Mouse (Mus musculus) liver, embryonic 14.5 days (tissue): ENCODE measurements around the gene Mrpl21. TPM values are rescaled to one million over a fixed set of nuclear protein-coding genes. Genes with fewer than 3 reads are reported as not detected.

ENCODE experiments used
- ATAC-seq: fragments of 200-750 bp; cut with Nextera tagmentation; 2 replicates; pipeline ENCODE4 v1.8.0; 2017; ENCODE audit warnings: moderate number of reproducible peaks, mild to moderate bottlenecking, moderate library complexity; ENCODE audit not compliant: insufficient read depth
- DNase-seq, 3 experiments: peaks; one replicate each; pipeline ENCODE4 v3.0.0-alpha.2; 2012 to 2013; ENCODE audit warnings: low read depth in 3 of 3, low spot score in 3 of 3
- H3K27ac ChIP-seq: fragments of 300-500 bp; sonication (generic); 2 replicates; pipeline ENCODE4 v1.5.1; 2014; ENCODE audit warnings: moderate library complexity, mild to moderate bottlenecking, control low read depth, inconsistent platforms
- H3K27me3 ChIP-seq: fragments of 300-500 bp; sonication (generic); 2 replicates; pipeline ENCODE4 v1.6.1; 2014; ENCODE audit warnings: mild to moderate bottlenecking, low read length, moderate library complexity; ENCODE audit not compliant: control insufficient read depth, insufficient read depth
- H3K36me3 ChIP-seq: fragments of 300-500 bp; sonication (generic); replicated peaks from 2 replicates; pipeline ENCODE4 v1.6.1; 2014; ENCODE audit warnings: low read depth; ENCODE audit not compliant: control insufficient read depth, insufficient read depth
- H3K4me1 ChIP-seq, 2 experiments: fragments of 200-500 bp in 1 of 2; fragments of 300-500 bp in 1 of 2; sonication (generic) in 1 of 2; replicated peaks; 2 replicates each; pipeline ENCODE4 v1.6.1; 2012 to 2014; ENCODE audit warnings: antibody characterized with exemption in 1 of 2, inconsistent platforms in 1 of 2, low read length in 1 of 2; ENCODE audit not compliant: control insufficient read depth in 2 of 2, insufficient read depth in 2 of 2
- H3K4me2 ChIP-seq: fragments of 300-500 bp; sonication (generic); 2 replicates; pipeline ENCODE4 v1.6.1; 2014; ENCODE audit warnings: low read depth, mild to moderate bottlenecking, control low read depth, moderate library complexity
- H3K4me3 ChIP-seq, 2 experiments: fragments of 200-500 bp in 1 of 2; fragments of 300-500 bp in 1 of 2; sonication (generic) in 1 of 2; 2 replicates each; pipeline ENCODE4 v1.5.1; 2012 to 2014; ENCODE audit warnings: low read depth in 2 of 2, low read length in 2 of 2, mild to moderate bottlenecking in 2 of 2, control low read depth in 1 of 2, inconsistent platforms in 1 of 2, moderate library complexity in 1 of 2; ENCODE audit not compliant: insufficient read depth in 1 of 2
- H3K9ac ChIP-seq: fragments of 300-500 bp; sonication (generic); replicated peaks from 2 replicates; pipeline ENCODE4 v1.6.1; 2014; ENCODE audit warnings: mild to moderate bottlenecking, control low read depth, moderate library complexity
- H3K9me3 ChIP-seq: fragments of 300-500 bp; sonication (generic); 2 replicates; pipeline ENCODE4 v1.6.1; 2016; ENCODE audit warnings: low read length, mixed read lengths; ENCODE audit not compliant: control insufficient read depth
- CTCF ChIP-seq: IDR thresholded peaks from 2 replicates; pipeline ENCODE4 v1.5.1; 2016; ENCODE audit warnings: antibody characterized with exemption, low read depth, control low read depth
- EP300 ChIP-seq: IDR thresholded peaks from 2 replicates; pipeline ENCODE4 v1.6.1; 2016; ENCODE audit warnings: antibody characterized with exemption, low read depth
- WGBS: fragments of 180-500 bp; shearing (Covaris S2); extraction: QIAGEN DNeasy Blood & Tissue Kit; methylation state at CpG from one replicate; pipeline ENCODE4 v1.1.7; 2014; ENCODE audit not compliant: insufficient replicate concordance; 5-methylcytosine and 5-hydroxymethylcytosine counted together
- microRNA-seq: library from miRNA; unstranded; fragments of <30 nt; microRNA quantifications from one replicate; pipeline ENCODE4, GENCODE M21; 2016
- polyA plus RNA-seq, 2 experiments: library from polyadenylated mRNA; depleted of rRNA in 1 of 2; stranded (reverse) in 1 of 2; unstranded in 1 of 2; fragments of >200 nt; fragmentation: Nextera tagmentation in 1 of 2; extraction: Ambion mirVana in 1 of 2; gene quantifications; 2 replicates each; pipeline versions ENCODE4 v1.2.1 to v1.2.3; 2012 to 2014

The Mrpl21 gene
- polyA plus RNA-seq, 2 experiments = 36.2 to 67.9 TPM

DNA sequence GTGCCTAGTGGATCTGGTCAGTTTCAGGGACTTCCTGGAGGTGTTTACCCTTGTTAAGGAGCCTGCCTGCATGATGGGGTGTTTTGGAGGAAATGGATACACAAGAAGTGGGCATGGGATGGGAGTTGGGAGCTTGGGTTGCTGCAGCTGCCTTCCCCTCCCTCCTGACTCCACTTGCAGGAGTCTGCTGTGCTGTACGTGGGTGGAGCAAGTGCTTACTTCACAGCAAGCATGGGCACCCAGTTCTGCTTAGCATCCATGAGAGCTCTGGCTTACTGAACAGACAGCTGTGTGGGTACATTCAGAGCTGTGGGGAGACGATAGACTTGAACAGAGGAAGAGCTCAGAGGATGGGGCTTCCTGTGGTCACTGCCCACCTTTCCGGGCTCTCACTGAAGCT is 58.3 kb downstream of the Mrpl21 start:
- Histone ChIP-seq H3K4me1 (no peaks in the 10 kb centered on the region), H3K9me3 (no peaks in the 10 kb centered on the region), H3K9ac (no peak overlapping the region), H3K27me3 (no peaks in the 10 kb centered on the region), H3K36me3 (no peaks in the 10 kb centered on the region), H3K27ac (no peak overlapping the region), H3K4me3 (no peak overlapping the region), H3K4me2 (no peak overlapping the region)
- 39% methylated on average over 3 of the region's 3 CpGs for WGBS
- ATAC-seq (no peak), DNase-seq (no peak)
- TF ChIP-seq CTCF (no peak), EP300 (no peak)

Small RNA genes within 50 kb of the gene (microRNA-seq; reads per million reads assigned to microRNA genes)
- not detected for gene Mir6984

Other genes with a start within 250 kb of the Mrpl21 start
- gene Ighmbp2, start 116 bp downstream of the Mrpl21 start, polyA plus RNA-seq (2012; rRNA removed) = 1.4 and 1.6 TPM in 2 replicates
- gene Ighmbp2, start 116 bp downstream of the Mrpl21 start, polyA plus RNA-seq (2014; fragmentation: Nextera tagmentation; extraction: Ambion mirVana) = 2.0 and 2.3 TPM in 2 replicates
- 3.5 and 4.6 TPM in 2 replicates for gene Cpt1a, start 39.4 kb downstream of the Mrpl21 start, polyA plus RNA-seq (2012; rRNA removed)
- gene Cpt1a, start 39.4 kb downstream of the Mrpl21 start, polyA plus RNA-seq (2014; fragmentation: Nextera tagmentation; extraction: Ambion mirVana) = 5.2 and 6.8 TPM in 2 replicates
- gene Tesmin, start 106.0 kb downstream of the Mrpl21 start, polyA plus RNA-seq (2012; rRNA removed) = 0.17 and 0.25 TPM in 2 replicates
- gene Tesmin, start 106.0 kb downstream of the Mrpl21 start, polyA plus RNA-seq (2014; fragmentation: Nextera tagmentation; extraction: Ambion mirVana) = 0.30 TPM in 2 replicates
- 0.04 and 0.36 TPM in 2 replicates for gene Gal, start 131.6 kb downstream of the Mrpl21 start, polyA plus RNA-seq (2012; rRNA removed)
- gene Gal, start 131.6 kb downstream of the Mrpl21 start, polyA plus RNA-seq (2014; fragmentation: Nextera tagmentation; extraction: Ambion mirVana) = not detected in 2 replicates